Mouse (Mus musculus) liver, embryonic 14.5 days (tissue): Measurements from ENCODE around the gene Bicd2.

Experiments used
- CTCF ChIP-seq: IDR thresholded peaks from 2 replicates; pipeline ENCODE4 v1.5.1; 2016; ENCODE audit warnings: antibody characterized with exemption, low read depth, control low read depth
- EP300 ChIP-seq: IDR thresholded peaks from 2 replicates; pipeline ENCODE4 v1.6.1; 2016; ENCODE audit warnings: antibody characterized with exemption, low read depth

DNA sequence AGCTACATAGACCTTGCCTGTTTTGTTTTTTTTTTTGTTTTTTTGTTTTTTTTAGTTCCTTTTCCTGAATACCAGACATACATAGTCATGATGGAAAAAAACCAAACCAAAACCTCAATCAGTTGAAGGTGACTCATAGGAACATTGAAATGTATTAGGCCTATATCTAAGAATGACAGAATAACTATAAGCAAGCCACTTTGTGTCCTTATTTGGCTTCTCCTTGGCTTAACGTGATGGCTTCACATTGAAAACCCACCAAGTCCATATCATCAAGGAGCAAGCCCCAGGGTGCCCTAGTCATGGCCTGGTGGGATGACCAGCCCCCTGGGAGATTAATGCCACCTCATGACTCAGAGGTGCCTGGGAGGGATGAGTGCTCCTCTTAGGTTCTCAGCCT is 40.6 kb upstream of the Bicd2 start:
- TF ChIP-seq CTCF (no peak), EP300 (no peak)
